Mouse (Mus musculus) ovary, adult 10 weeks (tissue): ENCODE results near the gene Gucy2c. TPM values are rescaled to one million over a fixed set of nuclear protein-coding genes. Genes with fewer than 3 reads are reported as not detected.

Source experiments
- polyA plus RNA-seq: library from polyadenylated mRNA; stranded (reverse); fragments of 350-450 nt; fragmentation: Illumina TruSeq; extraction: RNeasy Lipid Tissue Mini Kit (QIAGEN cat#74804); gene quantifications from one replicate; pipeline ENCODE4 v1.2.3, GENCODE M21; 2014

Gene Gucy2c
- not detected for polyA plus RNA-seq

GRCm38 (mm10) chr6:136781377-136781986 lies at the start of gene Gucy2c:
Gene Gucy2c (minus strand): TSS chr6:136781765.

DNA sequence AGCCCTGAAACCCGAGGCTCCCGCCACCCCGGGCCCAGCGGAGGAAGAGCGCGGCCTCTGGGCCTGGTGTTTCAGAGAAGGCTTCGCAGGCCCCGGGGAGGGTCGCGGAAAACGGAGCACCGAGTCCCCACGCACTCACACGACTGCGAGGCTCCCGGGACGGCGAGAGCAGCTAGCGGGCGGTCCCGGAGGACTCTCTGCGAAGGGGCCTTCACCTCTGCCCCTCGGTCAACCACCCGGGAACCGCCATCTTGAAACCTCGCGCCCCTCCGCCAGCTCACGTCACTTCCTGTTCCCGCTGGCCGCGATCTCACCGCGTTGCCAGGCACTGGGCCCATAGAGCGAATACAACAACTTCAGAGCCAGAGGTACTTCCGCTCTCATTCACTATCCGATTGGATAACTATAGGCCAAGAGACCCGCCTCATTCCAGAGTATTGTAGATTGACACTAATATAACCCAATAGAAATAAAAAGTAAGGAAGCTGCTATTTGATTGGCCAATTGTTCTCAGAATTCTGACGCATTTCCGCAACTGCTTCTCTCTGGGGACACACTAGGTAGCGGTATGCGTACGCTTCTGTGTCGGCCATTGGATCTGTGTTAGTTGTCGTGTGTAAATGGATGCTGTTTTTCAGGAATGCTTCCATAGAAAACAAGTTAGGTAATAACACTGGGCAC lies 46.5 kb upstream of the Gucy2c start, which contains the start of gene Wbp11:
Gene Wbp11, minus strand, starts transcription at position 353 of the 681 bp plus-strand sequence.

GRCm38 (mm10) chr6:136827516-136827880 lies 45.9 kb upstream of the Gucy2c start, which contains the start of gene BC049715:
Gene BC049715 (plus strand): TSS chr6:136827626.

GRCm38 (mm10) chr6:136808014-136808417 lies 26.5 kb upstream of the Gucy2c start, which contains the start of gene H2afj:
Gene H2afj (plus strand): TSS chr6:136808244.

GRCm38 (mm10) chr6:136803739-136804633 lies 22.4 kb upstream of the Gucy2c start, which contains the start of gene Hist4h4:
Gene Hist4h4 (minus strand): TSS chr6:136804415.

DNA sequence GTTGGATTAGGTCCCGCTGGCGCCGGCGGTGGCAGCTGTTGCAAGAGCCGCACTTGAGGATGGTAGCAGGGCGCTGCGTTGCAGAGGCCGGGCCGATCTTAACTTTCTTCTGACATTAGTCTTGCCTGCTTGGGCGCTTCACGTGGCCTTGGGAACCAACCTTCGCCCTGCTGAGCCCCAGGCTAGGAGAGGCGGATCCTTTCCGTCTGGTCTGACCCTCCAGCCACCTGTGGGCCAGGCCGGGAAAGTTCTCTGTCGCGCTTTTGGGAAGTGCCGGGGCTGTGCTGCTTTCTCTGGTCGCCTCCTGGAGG lies 119.9 kb downstream of the Gucy2c start, which contains the start of gene Plbd1:
Gene Plbd1, minus strand, starts transcription at position 223 of the 311 bp plus-strand sequence.

Other genes starting within 250 kb of the Gucy2c start
- 27.6 TPM for gene Plbd1, start 119.8 kb downstream of the Gucy2c start, polyA plus RNA-seq
- not detected for gene Hist4h4, start 22.6 kb upstream of the Gucy2c start, polyA plus RNA-seq
- gene H2afj, start 26.5 kb upstream of the Gucy2c start, polyA plus RNA-seq: 4.6 TPM
- gene BC049715, start 45.9 kb upstream of the Gucy2c start, polyA plus RNA-seq: 0.51 TPM
- 142 TPM for gene Wbp11, start 46.5 kb upstream of the Gucy2c start, polyA plus RNA-seq
- gene Smco3, start 53.7 kb upstream of the Gucy2c start, polyA plus RNA-seq: 0.57 TPM
- gene Art4, start 76.0 kb upstream of the Gucy2c start, polyA plus RNA-seq: 25.6 TPM
- 138 TPM for gene Mgp, start 94.1 kb upstream of the Gucy2c start, polyA plus RNA-seq
- gene Erp27, start 140.4 kb upstream of the Gucy2c start, polyA plus RNA-seq: not detected
- not detected for gene Pde6h, start 142.1 kb upstream of the Gucy2c start, polyA plus RNA-seq
- gene Arhgdib, start 160.1 kb upstream of the Gucy2c start, polyA plus RNA-seq: 11.5 TPM